In genomic region chr4:149906921-149907320, GRCm38 (mm10) we compare ENCODE assay signal across 20 mouse cellular contexts.
"Had no signal": no experiment of that assay in that cellular context is flagged by ENCODE, and none has a peak within 500 bp of the region (broad histone marks: within the 10 kb centered on the region; RNA-seq: fewer than 3 reads in every experiment).

No protein-coding gene starts in this region.

- H3K9me3 ChIP-seq: limb, embryonic 12.5 days; liver, embryonic 13.5 days; lung, embryonic 15.5 days; midbrain, embryonic 12.5 days; stomach, embryonic 15.5 days had no signal

- DNase-seq: kidney, adult 9 months; kidney, postnatal 36 days; layer of hippocampus, adult 9-11 months; layer of hippocampus, postnatal 36 days; liver; liver, embryonic 13.5 days; liver, postnatal 0 days; lung, postnatal 14 days; retina, postnatal 1 day; right cerebral cortex, postnatal 4 days; spleen, adult 18-20 months; thymus, postnatal 4 days had no signal

- ATAC-seq: liver, postnatal 0 days; midbrain, embryonic 16.5 days had no signal

- H3K27ac ChIP-seq: kidney, postnatal 0 days; limb, embryonic 12.5 days; liver, embryonic 13.5 days; lung, embryonic 15.5 days; macrophage; midbrain, embryonic 12.5 days; stomach, embryonic 15.5 days had no signal

- H3K27me3 ChIP-seq: limb, embryonic 12.5 days; lung, embryonic 15.5 days; stomach, embryonic 15.5 days had no signal

- H3K4me2 ChIP-seq: limb, embryonic 12.5 days; liver, embryonic 13.5 days; lung, embryonic 15.5 days; midbrain, embryonic 12.5 days; stomach, embryonic 15.5 days had no signal

- H3K36me3 ChIP-seq: liver, embryonic 13.5 days; midbrain, embryonic 12.5 days had no signal

- H3K4me1 ChIP-seq: liver, embryonic 13.5 days; megakaryocyte, embryonic 14.5 days had no signal

- H3K4me3 ChIP-seq: limb, embryonic 12.5 days; liver, embryonic 13.5 days; lung, embryonic 15.5 days; megakaryocyte, embryonic 14.5 days; midbrain, embryonic 12.5 days; stomach, embryonic 15.5 days had no signal

- H3K9ac ChIP-seq: limb, embryonic 12.5 days; liver, embryonic 13.5 days; liver, postnatal 0 days; lung, embryonic 15.5 days; midbrain, embryonic 12.5 days; stomach, embryonic 15.5 days had no signal
